Mouse (Mus musculus) lung, embryonic 16.5 days (tissue): ENCODE results near the gene Nptxr. TPM values are rescaled to one million over a fixed set of nuclear protein-coding genes. Genes with fewer than 3 reads are reported as not detected.

Source experiments
- ATAC-seq: fragments of 200-750 bp; cut with Nextera tagmentation; 2 replicates; pipeline ENCODE4 v1.8.0; 2017; ENCODE audit warnings: low read depth, mild to moderate bottlenecking, moderate library complexity
- H3K27ac ChIP-seq: fragments of 300-500 bp; sonication (generic); 2 replicates; pipeline ENCODE4 v1.5.1; 2014; ENCODE audit warnings: mild to moderate bottlenecking, control low read depth, low read length
- H3K27me3 ChIP-seq: fragments of 300-500 bp; sonication (generic); 2 replicates; pipeline ENCODE4 v1.6.1; 2014; ENCODE audit warnings: low read depth, low read length, mixed read lengths; ENCODE audit not compliant: control insufficient read depth, insufficient read depth
- H3K36me3 ChIP-seq: fragments of 300-500 bp; sonication (generic); 2 replicates; pipeline ENCODE4 v1.6.1; 2014; ENCODE audit warnings: low read length; ENCODE audit not compliant: control insufficient read depth, insufficient read depth
- H3K4me1 ChIP-seq: fragments of 300-500 bp; sonication (generic); replicated peaks from 2 replicates; pipeline ENCODE4 v1.6.1; 2014; ENCODE audit warnings: low read length, mixed read lengths; ENCODE audit not compliant: control insufficient read depth, insufficient read depth
- H3K4me2 ChIP-seq: fragments of 300-500 bp; sonication (generic); 2 replicates; pipeline ENCODE4 v1.6.1; 2014; ENCODE audit warnings: low read depth, low read length, control low read depth
- H3K4me3 ChIP-seq: fragments of 300-500 bp; sonication (generic); 2 replicates; pipeline ENCODE4 v1.5.1; 2014; ENCODE audit warnings: mild to moderate bottlenecking, low read length, control low read depth
- H3K9ac ChIP-seq: fragments of 300-500 bp; sonication (generic); 2 replicates; pipeline ENCODE4 v1.6.1; 2014; ENCODE audit warnings: low read length, control low read depth
- H3K9me3 ChIP-seq: fragments of 300-500 bp; sonication (generic); 2 replicates; pipeline ENCODE4 v1.6.1; 2016; ENCODE audit warnings: low read length; ENCODE audit not compliant: control insufficient read depth
- WGBS: fragments of 180-500 bp; shearing (Covaris S2); extraction: QIAGEN DNeasy Blood & Tissue Kit; methylation state at CpG from one replicate; pipeline ENCODE4 v1.1.7; 2014; 5-methylcytosine and 5-hydroxymethylcytosine counted together
- polyA plus RNA-seq: library from polyadenylated mRNA; unstranded; fragments of >200 nt; fragmentation: Nextera tagmentation; extraction: Ambion mirVana; gene quantifications from 2 replicates; pipeline ENCODE4 v1.2.1, GENCODE M21; 2015

The Nptxr gene
- polyA plus RNA-seq, 1 experiment from 2014 or later: 2.4 TPM

- H3K4me2 ChIP-seq: no peak overlapping the region
- H3K27ac ChIP-seq: no peak overlapping the region
- ATAC-seq: no peak
- H3K9ac ChIP-seq: no peak overlapping the region
- H3K36me3 ChIP-seq: no peaks in the 10 kb centered on the region
- 30% methylated on average over 1 of the region's 1 CpGs for WGBS
- H3K27me3 ChIP-seq: no peaks in the 10 kb centered on the region
- H3K4me3 ChIP-seq: no peak overlapping the region
- H3K9me3 ChIP-seq: no peaks in the 10 kb centered on the region
- no peaks in the 10 kb centered on the region for H3K4me1 ChIP-seq
These were observed 19.5 kb downstream of the Nptxr start for GRCm38 (mm10) chr15:79785056-79785455.

GRCm38 (mm10) chr15:79777749-79778148 lies 26.8 kb downstream of the Nptxr start, which contains the start of gene Dnal4:
TSS of gene Dnal4 (minus strand) at chr15:79777849.
- H3K4me3 ChIP-seq: no peak within 1 kb of the TSS
- no peak within 1 kb of the TSS for H3K27ac ChIP-seq
- no peak for ATAC-seq
- peaks cover 11% of the 10 kb centered on the region for H3K4me1 ChIP-seq
- H3K27me3 ChIP-seq: no peaks in the 10 kb centered on the region
- no peak within 1 kb of the TSS for H3K4me2 ChIP-seq
- H3K9ac ChIP-seq: no peak within 1 kb of the TSS
- H3K9me3 ChIP-seq: no peaks in the 10 kb centered on the region
- no peaks in the 10 kb centered on the region for H3K36me3 ChIP-seq

- no peak overlapping the region for H3K4me2 ChIP-seq
- 55% methylated on average over 7 of the region's 7 CpGs for WGBS
- H3K9ac ChIP-seq: no peak overlapping the region
- no peaks in the 10 kb centered on the region for H3K36me3 ChIP-seq
- no peak for ATAC-seq
- no peaks in the 10 kb centered on the region for H3K27me3 ChIP-seq
- no peaks in the 10 kb centered on the region for H3K9me3 ChIP-seq
- H3K4me3 ChIP-seq: no peak overlapping the region
- peaks cover 11% of the 10 kb centered on the region for H3K4me1 ChIP-seq
- H3K27ac ChIP-seq: no peak overlapping the region
These were observed 28.9 kb downstream of the Nptxr start for GRCm38 (mm10) chr15:79775662-79776061.

DNA sequence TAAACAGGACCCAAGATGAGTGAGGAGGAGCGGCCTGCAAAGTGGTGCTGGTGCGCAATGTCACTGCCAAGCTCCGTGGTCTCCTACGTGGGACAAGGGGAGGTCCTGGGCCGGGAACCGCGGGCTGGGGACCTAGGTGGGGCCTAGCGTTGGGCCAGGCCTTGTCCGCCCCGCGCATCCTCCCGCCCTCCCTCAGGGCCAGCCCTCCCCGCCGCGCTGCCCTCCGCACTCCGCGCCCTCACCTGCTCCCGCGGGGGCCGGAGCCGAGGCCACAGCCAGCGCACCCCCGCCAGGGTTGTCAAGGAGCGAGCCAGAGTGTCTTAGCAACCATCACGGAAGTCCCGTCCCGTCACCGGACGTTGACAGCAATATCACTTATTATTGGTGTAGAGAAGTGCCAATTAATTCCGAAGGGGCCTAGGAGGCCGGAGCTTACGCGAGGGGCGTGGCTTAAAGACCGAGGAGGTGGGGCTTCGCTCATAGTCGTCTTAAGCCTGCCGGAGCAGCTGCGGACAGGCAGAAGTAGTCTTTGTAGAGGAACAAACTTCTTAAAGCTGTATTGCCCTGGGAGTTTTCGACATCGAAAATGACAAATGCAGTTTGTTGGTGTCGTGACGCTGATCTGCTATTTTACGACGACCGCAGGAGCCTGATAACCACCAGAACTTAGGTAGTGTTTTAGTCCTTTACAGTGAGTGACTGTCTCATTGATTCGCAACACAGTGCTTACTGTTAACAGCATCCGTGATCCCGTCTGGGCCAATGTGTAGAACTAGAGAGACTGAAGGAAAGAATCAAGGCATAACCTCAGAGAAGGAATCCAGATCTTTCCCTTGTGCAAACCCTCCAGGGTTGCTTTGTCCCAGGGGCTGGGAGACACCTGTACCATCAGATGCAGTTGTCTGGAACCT lies 30.2 kb downstream of the Nptxr start:
- ATAC-seq: peak; percentile 99
- peak overlapping the region; percentile 82 for H3K4me2 ChIP-seq
- peaks cover 14% of the 10 kb centered on the region for H3K4me1 ChIP-seq
- WGBS: under 1% methylated on average over 43 of the region's 50 CpGs
- peak overlapping the region; percentile 83 for H3K9ac ChIP-seq
- H3K36me3 ChIP-seq: no peaks in the 10 kb centered on the region
- H3K9me3 ChIP-seq: no peaks in the 10 kb centered on the region
- peak overlapping the region; percentile 71 for H3K27ac ChIP-seq
- no peaks in the 10 kb centered on the region for H3K27me3 ChIP-seq
- H3K4me3 ChIP-seq: peak overlapping the region; percentile 88

GRCm38 (mm10) chr15:79770629-79771240 lies 33.8 kb downstream of the Nptxr start:
- peaks cover 24% of the 10 kb centered on the region for H3K4me1 ChIP-seq
- no peak overlapping the region for H3K27ac ChIP-seq
- H3K27me3 ChIP-seq: no peaks in the 10 kb centered on the region
- H3K9me3 ChIP-seq: no peaks in the 10 kb centered on the region
- no peak for ATAC-seq
- no peak overlapping the region for H3K4me2 ChIP-seq
- no peak overlapping the region for H3K4me3 ChIP-seq
- H3K9ac ChIP-seq: no peak overlapping the region
- no peaks in the 10 kb centered on the region for H3K36me3 ChIP-seq
- WGBS: 66% methylated on average over 21 of the region's 21 CpGs

DNA sequence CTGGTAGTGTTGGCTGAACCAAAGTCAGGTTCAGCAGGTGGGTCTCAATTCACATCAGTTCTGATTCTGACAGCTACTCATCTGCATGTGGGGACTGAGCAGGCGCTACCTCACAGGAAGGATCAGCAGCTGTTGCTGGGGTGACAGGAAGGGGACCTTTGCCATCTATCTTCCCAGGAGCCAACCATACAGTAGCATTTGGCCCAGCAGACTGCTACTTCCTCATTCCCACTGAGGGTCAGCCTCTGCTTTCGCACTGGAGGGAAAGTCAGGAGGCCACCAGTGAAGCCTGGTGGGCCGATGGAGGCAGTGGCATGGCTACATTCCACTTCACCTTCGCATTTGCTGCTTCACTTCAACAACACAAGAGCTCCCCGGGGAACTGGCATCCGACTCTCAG lies 36.3 kb downstream of the Nptxr start:
- H3K4me2 ChIP-seq: no peak overlapping the region
- WGBS: 55% methylated on average over 6 of the region's 6 CpGs
- peaks cover under 1% of the 10 kb centered on the region; the same call in 1 of the 2 replicates for H3K36me3 ChIP-seq
- no peak for ATAC-seq
- H3K4me3 ChIP-seq: no peak overlapping the region
- peaks cover 16% of the 10 kb centered on the region for H3K4me1 ChIP-seq
- H3K27me3 ChIP-seq: no peaks in the 10 kb centered on the region
- no peak overlapping the region for H3K27ac ChIP-seq
- H3K9ac ChIP-seq: no peak overlapping the region; the same call in 1 of the 2 replicates
- H3K9me3 ChIP-seq: no peaks in the 10 kb centered on the region

GRCm38 (mm10) chr15:79767327-79767961 lies 37.1 kb downstream of the Nptxr start:
- peaks cover 13% of the 10 kb centered on the region for H3K4me1 ChIP-seq
- no peaks in the 10 kb centered on the region for H3K27me3 ChIP-seq
- H3K4me2 ChIP-seq: no peak overlapping the region
- no peak for ATAC-seq
- H3K9ac ChIP-seq: no peak overlapping the region
- no peak overlapping the region for H3K27ac ChIP-seq
- peaks cover 4% of the 10 kb centered on the region; the same call in 1 of the 2 replicates for H3K36me3 ChIP-seq
- H3K4me3 ChIP-seq: no peak overlapping the region
- no peaks in the 10 kb centered on the region for H3K9me3 ChIP-seq
- WGBS: 73% methylated on average over 16 of the region's 16 CpGs

GRCm38 (mm10) chr15:79766586-79767071 lies 37.9 kb downstream of the Nptxr start:
- H3K9me3 ChIP-seq: no peaks in the 10 kb centered on the region
- no peak for ATAC-seq
- peaks cover 8% of the 10 kb centered on the region; the same call in 1 of the 2 replicates for H3K36me3 ChIP-seq
- peaks cover 13% of the 10 kb centered on the region for H3K4me1 ChIP-seq
- H3K27ac ChIP-seq: no peak overlapping the region
- 60% methylated on average over 10 of the region's 10 CpGs for WGBS
- H3K4me2 ChIP-seq: no peak overlapping the region
- no peaks in the 10 kb centered on the region for H3K27me3 ChIP-seq
- H3K9ac ChIP-seq: no peak overlapping the region
- no peak overlapping the region for H3K4me3 ChIP-seq

GRCm38 (mm10) chr15:79766168-79766567 lies 38.4 kb downstream of the Nptxr start:
- 37% methylated on average over 10 of the region's 10 CpGs for WGBS
- Histone ChIP-seq H3K9ac (no peak overlapping the region), H3K9me3 (no peaks in the 10 kb centered on the region), H3K36me3 (peaks cover 8% of the 10 kb centered on the region; the same call in 1 of the 2 replicates), H3K27me3 (no peaks in the 10 kb centered on the region), H3K4me2 (no peak overlapping the region), H3K4me1 (peaks cover 13% of the 10 kb centered on the region), H3K27ac (no peak overlapping the region), H3K4me3 (no peak overlapping the region)
- no peak for ATAC-seq
